Mouse (Mus musculus) T-cell, adult 2 months (primary cell): ENCODE data around the gene Trim66.

Experiments used
- DNase-seq: peaks from one replicate; pipeline ENCODE4 v3.0.0; 2022; ENCODE audit warnings: low spot score

The Trim66 gene

GRCm38 (mm10) chr7:109522084-109522483 is 14.2 kb upstream of the Trim66 start:
- DNase-seq = no peak

GRCm38 (mm10) chr7:109519936-109520335 is 12.0 kb upstream of the Trim66 start:
- no peak for DNase-seq

- DNase-seq = peak; percentile 98
Measured at GRCm38 (mm10) chr7:109518838-109519696, 11.1 kb upstream of the Trim66 start, which contains the start of gene Rpl27a. Rpl27a (plus strand) TSS chr7:109519147.

- DNase-seq = no peak
Measured at GRCm38 (mm10) chr7:109518036-109518681, 10.2 kb upstream of the Trim66 start.

GRCm38 (mm10) chr7:109516500-109516899 is 8.6 kb upstream of the Trim66 start:
- no peak for DNase-seq

GRCm38 (mm10) chr7:109511838-109512237 is 3.9 kb upstream of the Trim66 start:
- no peak for DNase-seq

- no peak for DNase-seq
Measured at GRCm38 (mm10) chr7:109510799-109511198, 2.9 kb upstream of the Trim66 start.

GRCm38 (mm10) chr7:109507572-109507971 is 362 bp downstream of the Trim66 start:
- no peak for DNase-seq

- DNase-seq = no peak
Measured at GRCm38 (mm10) chr7:109507119-109507518, 815 bp downstream of the Trim66 start.

- no peak for DNase-seq
Measured at GRCm38 (mm10) chr7:109497507-109497906, 10.4 kb downstream of the Trim66 start.

GRCm38 (mm10) chr7:109493319-109494316 is 14.3 kb downstream of the Trim66 start:
- no peak for DNase-seq

- no peak for DNase-seq
Measured at GRCm38 (mm10) chr7:109492616-109493318, 15.2 kb downstream of the Trim66 start.

GRCm38 (mm10) chr7:109484221-109484620 is 23.7 kb downstream of the Trim66 start:
- DNase-seq = no peak

- no peak for DNase-seq
Measured at GRCm38 (mm10) chr7:109480765-109481197, 27.2 kb downstream of the Trim66 start.

- no peak for DNase-seq
Measured at GRCm38 (mm10) chr7:109477926-109478325, 30.0 kb downstream of the Trim66 start.

- DNase-seq = no peak
Measured at GRCm38 (mm10) chr7:109470700-109471099, 37.2 kb downstream of the Trim66 start.

GRCm38 (mm10) chr7:109468262-109468701 is 39.7 kb downstream of the Trim66 start:
- no peak for DNase-seq

- no peak for DNase-seq
Measured at GRCm38 (mm10) chr7:109467591-109467990, 40.3 kb downstream of the Trim66 start.

GRCm38 (mm10) chr7:109460698-109461097 is 47.2 kb downstream of the Trim66 start:
- no peak for DNase-seq

GRCm38 (mm10) chr7:109456563-109456962 is 51.4 kb downstream of the Trim66 start:
- no peak for DNase-seq

GRCm38 (mm10) chr7:109455748-109456147 is 52.2 kb downstream of the Trim66 start:
- no peak for DNase-seq
